Mouse (Mus musculus): ENCODE results near the gene Trpv6. TPM values are rescaled to one million over a fixed set of nuclear protein-coding genes. Genes with fewer than 3 reads are reported as not detected.

The Trpv6 gene
- polyA plus RNA-seq, 1 experiment from 2014 or later: 0.07 TPM

DNA sequence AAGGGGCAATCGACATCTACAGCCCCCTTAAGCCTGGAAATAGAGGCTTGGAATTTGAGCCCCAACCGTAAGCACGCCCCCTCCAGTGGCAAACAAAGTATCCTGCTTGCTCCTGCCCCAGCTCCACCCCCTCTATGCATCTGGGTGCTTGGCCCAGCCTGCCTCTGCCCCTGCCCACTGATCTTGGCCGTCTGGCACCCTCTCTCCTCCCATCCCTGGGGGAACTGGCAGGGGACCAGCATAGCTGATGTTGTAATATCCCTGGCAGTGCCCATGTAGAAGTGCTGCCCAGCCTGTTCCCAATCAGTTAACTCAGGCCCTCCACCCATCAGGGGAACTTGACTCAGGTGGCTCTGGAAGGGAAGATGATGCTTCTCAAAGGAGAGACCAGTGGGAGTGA is 30.0 kb downstream of the Trpv6 start:
- Histone ChIP-seq H3K27ac (ENCODE audit: low read depth, low read length) (no peak overlapping the region), H3K9me3 (ENCODE audit: control insufficient read depth, low read length) (no peaks in the 10 kb centered on the region), H3K27me3 (replicated peaks; ENCODE audit: control insufficient read depth, insufficient read depth, low read length) (peaks cover 3% of the 10 kb centered on the region), H3K4me2 (peak overlapping the region; percentile 79), H3K4me3 (ENCODE audit: low read depth, low read length) (peak overlapping the region; percentile 74), H3K4me1 (replicated peaks; ENCODE audit: control insufficient read depth, insufficient read depth, low read length) (no peaks in the 10 kb centered on the region), H3K36me3 (ENCODE audit: control insufficient read depth, insufficient read depth, low read length) (no peaks in the 10 kb centered on the region), H3K9ac (ENCODE audit: low read depth, low read length) (no peak overlapping the region)
- no peak for ATAC-seq (replicated peaks; ENCODE audit: low FRiP score)
- WGBS: 9% methylated on average over 4 of the region's 4 CpGs
- no peak for DNase-seq (ENCODE audit: low spot score)

DNA sequence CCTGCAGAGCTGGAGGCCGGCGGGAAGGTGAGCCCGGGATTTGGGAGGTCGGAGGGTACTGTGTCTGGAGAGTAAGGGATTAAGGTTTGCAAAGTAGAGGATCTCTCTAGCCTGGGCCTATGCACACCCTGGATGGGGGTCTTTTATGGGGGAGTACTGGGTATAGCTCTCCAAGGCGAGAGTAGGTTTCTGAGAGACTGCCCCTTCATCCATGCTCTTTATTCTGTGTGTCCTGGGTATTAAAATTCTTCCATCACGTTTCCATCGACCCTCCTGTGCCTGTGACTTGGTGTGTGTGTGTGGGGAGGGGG is 30.5 kb downstream of the Trpv6 start:
- ATAC-seq (replicated peaks; ENCODE audit: low FRiP score) (no peak; the same call in 1 of the 2 replicates), DNase-seq (ENCODE audit: low spot score) (no peak)
- Histone ChIP-seq H3K27me3 (replicated peaks; ENCODE audit: control insufficient read depth, insufficient read depth, low read length) (peaks cover 3% of the 10 kb centered on the region), H3K27ac (ENCODE audit: low read depth, low read length) (no peak overlapping the region), H3K36me3 (ENCODE audit: control insufficient read depth, insufficient read depth, low read length) (no peaks in the 10 kb centered on the region), H3K4me2 (peak overlapping the region; percentile 79), H3K4me3 (ENCODE audit: low read depth, low read length) (peak overlapping the region; percentile 74), H3K9me3 (ENCODE audit: control insufficient read depth, low read length) (no peaks in the 10 kb centered on the region), H3K9ac (ENCODE audit: low read depth, low read length) (peak overlapping the region; percentile 66), H3K4me1 (replicated peaks; ENCODE audit: control insufficient read depth, insufficient read depth, low read length) (no peaks in the 10 kb centered on the region)
- 8% methylated on average over 7 of the region's 7 CpGs for WGBS

DNA sequence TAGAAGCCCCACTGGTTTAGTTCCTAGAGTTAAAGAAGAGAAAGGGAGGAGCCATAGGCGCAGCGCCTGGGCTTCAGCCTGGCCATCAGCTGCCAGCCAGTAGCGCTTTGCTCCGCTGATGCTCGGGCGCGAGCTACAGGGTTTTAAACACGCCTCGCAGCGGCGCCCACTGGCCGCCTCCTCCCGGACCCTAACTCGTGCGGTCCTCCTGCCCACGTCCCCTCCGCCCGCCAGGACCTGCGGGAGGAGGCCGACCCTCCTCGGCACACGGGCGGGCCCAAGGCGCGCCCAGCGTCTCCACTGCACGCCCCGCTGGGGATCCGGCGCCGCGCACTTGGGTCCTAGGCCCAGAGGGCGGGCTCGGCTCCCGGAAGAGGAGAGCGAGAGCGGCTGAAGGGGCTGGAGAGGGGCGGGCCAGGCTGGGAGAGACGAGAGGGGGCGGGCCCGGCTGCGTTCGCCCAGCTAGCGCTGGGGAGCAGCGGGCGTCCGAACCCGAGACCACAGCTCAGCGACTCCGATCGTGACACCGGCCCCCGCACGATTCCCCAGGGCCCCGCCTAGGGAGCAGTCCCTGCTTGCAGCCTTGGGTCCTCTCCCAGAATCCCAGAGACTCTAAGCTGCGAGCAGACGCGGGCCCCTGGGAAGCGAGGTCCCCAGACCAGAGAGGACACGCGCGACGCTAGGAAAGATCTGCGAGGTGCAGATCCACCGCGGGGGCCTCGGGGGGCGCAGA is 31.0 kb downstream of the Trpv6 start, which contains the start of gene Ephb6:
Gene Ephb6, plus strand, starts transcription at position 422 of the 733 bp plus-strand sequence.
- under 1% methylated on average over 63 of the region's 68 CpGs for WGBS
- peak within 1 kb of the TSS; percentile 43; the same call in 1 of the 2 replicates for H3K27ac ChIP-seq (ENCODE audit: low read depth, low read length)

DNA sequence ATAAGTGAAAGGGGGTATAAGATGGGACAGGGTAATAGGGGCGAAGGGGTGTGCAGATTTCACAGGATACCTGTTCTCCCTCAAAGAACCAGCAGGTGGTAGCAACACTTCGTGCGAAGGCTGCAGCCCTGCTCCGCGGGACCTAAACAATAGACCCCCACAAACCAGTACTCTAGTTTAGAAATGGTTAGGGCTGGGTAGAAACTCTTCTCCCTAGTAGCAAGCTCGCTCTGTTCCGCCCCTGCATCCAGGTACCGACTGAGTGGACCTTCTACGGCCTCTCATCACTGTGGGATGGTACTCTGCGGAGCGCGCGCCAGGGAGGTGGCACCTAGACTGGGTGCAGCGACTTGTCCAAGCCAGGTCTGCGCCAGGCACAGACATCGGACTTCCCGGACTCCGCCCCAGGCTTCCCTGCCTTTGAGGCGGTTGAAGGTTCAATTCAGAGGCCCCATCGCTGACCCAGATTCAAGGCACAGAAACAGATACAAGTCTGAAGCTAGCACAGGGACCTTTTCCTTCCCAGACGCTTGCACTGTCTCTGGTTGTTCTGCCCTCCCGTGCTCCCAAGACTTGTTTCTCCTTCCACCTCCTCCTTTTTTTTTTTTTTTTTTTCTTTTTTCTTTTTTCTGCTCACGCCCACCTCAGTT is 31.7 kb downstream of the Trpv6 start:
- no peaks in the 10 kb centered on the region for H3K4me1 ChIP-seq (replicated peaks; ENCODE audit: control insufficient read depth, insufficient read depth, low read length)

More for the DNA sequence above, 31.0 kb downstream of the Trpv6 start, which contains the start of gene Ephb6:
- DNase-seq (ENCODE audit: low spot score) (peak; percentile 87), ATAC-seq (replicated peaks; ENCODE audit: low FRiP score) (peak; percentile 92)
- Histone ChIP-seq H3K36me3 (ENCODE audit: control insufficient read depth, insufficient read depth, low read length) (no peaks in the 10 kb centered on the region), H3K4me2 (peak within 1 kb of the TSS; percentile 79), H3K4me3 (ENCODE audit: low read depth, low read length) (peak within 1 kb of the TSS; percentile 74), H3K4me1 (replicated peaks; ENCODE audit: control insufficient read depth, insufficient read depth, low read length) (no peaks in the 10 kb centered on the region), H3K27me3 (replicated peaks; ENCODE audit: control insufficient read depth, insufficient read depth, low read length) (peaks cover 3% of the 10 kb centered on the region), H3K9ac (ENCODE audit: low read depth, low read length) (peak within 1 kb of the TSS; percentile 66), H3K9me3 (ENCODE audit: control insufficient read depth, low read length) (no peaks in the 10 kb centered on the region)

DNA sequence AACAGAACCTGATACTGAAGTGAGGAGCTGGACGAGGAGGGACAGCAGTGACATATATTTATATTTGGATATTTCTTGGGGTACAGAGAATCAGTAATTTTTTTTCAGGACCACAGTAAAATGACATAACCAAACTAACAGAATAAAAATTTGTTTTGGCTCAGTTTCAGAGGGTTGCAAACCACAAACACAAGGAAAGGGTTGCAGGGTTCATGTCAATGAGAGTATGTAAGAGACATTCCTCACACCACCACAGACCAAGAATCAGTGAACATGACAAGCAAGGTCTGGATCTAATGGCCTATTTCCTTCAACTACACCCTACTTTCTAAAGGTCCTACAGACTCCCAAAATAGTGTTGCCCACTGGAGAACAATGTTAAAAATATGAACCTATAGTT is 54.0 kb downstream of the Trpv6 start:
- no peak overlapping the region for H3K27ac ChIP-seq (ENCODE audit: low read depth, low read length)
- ATAC-seq (replicated peaks; ENCODE audit: low FRiP score): no peak
- H3K27me3 ChIP-seq (replicated peaks; ENCODE audit: control insufficient read depth, insufficient read depth, low read length): no peaks in the 10 kb centered on the region
- no peak overlapping the region for H3K9ac ChIP-seq (ENCODE audit: low read depth, low read length)
- no peaks in the 10 kb centered on the region for H3K36me3 ChIP-seq (ENCODE audit: control insufficient read depth, insufficient read depth, low read length)
- H3K9me3 ChIP-seq (ENCODE audit: control insufficient read depth, low read length): no peaks in the 10 kb centered on the region
- no peak overlapping the region for H3K4me2 ChIP-seq
- no peaks in the 10 kb centered on the region for H3K4me1 ChIP-seq (replicated peaks; ENCODE audit: control insufficient read depth, insufficient read depth, low read length)
- DNase-seq (ENCODE audit: low spot score): no peak
- 72% methylated on average over 1 of the region's 1 CpGs for WGBS
- H3K4me3 ChIP-seq (ENCODE audit: low read depth, low read length): no peak overlapping the region

More for the DNA sequence above, 31.7 kb downstream of the Trpv6 start:
- under 1% methylated on average over 23 of the region's 23 CpGs for WGBS
- H3K4me3 ChIP-seq (ENCODE audit: low read depth, low read length): peak overlapping the region; percentile 74
- no peak overlapping the region for H3K27ac ChIP-seq (ENCODE audit: low read depth, low read length)
- ATAC-seq (replicated peaks; ENCODE audit: low FRiP score): peak; percentile 53
- H3K27me3 ChIP-seq (replicated peaks; ENCODE audit: control insufficient read depth, insufficient read depth, low read length): peaks cover 3% of the 10 kb centered on the region
- no peaks in the 10 kb centered on the region for H3K9me3 ChIP-seq (ENCODE audit: control insufficient read depth, low read length)
- DNase-seq (ENCODE audit: low spot score): peak; percentile 74
- H3K36me3 ChIP-seq (ENCODE audit: control insufficient read depth, insufficient read depth, low read length): no peaks in the 10 kb centered on the region
- peak overlapping the region; percentile 79 for H3K4me2 ChIP-seq
- H3K9ac ChIP-seq (ENCODE audit: low read depth, low read length): peak overlapping the region; percentile 66

DNA sequence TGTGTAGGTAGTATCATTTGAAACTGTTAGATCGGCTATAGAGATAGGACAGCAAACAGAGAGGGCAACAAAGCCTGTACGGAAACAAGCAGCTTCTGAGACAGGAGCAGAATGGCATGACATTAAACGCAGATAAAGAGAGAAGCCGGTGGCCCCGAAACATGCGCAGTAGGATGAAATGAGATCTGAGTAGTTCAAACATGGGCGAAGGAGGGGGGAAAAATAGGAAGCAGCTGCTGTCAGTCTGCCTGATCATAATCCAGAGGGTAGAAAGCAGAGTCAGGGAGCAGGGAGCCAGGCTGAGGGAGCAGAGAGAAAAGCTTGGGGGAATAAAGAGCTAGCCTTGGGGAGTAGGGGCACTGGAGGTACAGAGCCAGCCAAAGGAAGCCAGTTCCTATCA is 54.9 kb downstream of the Trpv6 start:
- H3K9me3 ChIP-seq (ENCODE audit: control insufficient read depth, low read length): no peaks in the 10 kb centered on the region
- no peak overlapping the region for H3K4me3 ChIP-seq (ENCODE audit: low read depth, low read length)
- no peak for ATAC-seq (replicated peaks; ENCODE audit: low FRiP score)
- no peaks in the 10 kb centered on the region for H3K4me1 ChIP-seq (replicated peaks; ENCODE audit: control insufficient read depth, insufficient read depth, low read length)
- no peaks in the 10 kb centered on the region for H3K27me3 ChIP-seq (replicated peaks; ENCODE audit: control insufficient read depth, insufficient read depth, low read length)
- no peaks in the 10 kb centered on the region for H3K36me3 ChIP-seq (ENCODE audit: control insufficient read depth, insufficient read depth, low read length)
- no peak overlapping the region for H3K9ac ChIP-seq (ENCODE audit: low read depth, low read length)
- 73% methylated on average over 7 of the region's 7 CpGs for WGBS
- no peak overlapping the region for H3K27ac ChIP-seq (ENCODE audit: low read depth, low read length)
- no peak overlapping the region for H3K4me2 ChIP-seq
- DNase-seq (ENCODE audit: low spot score): no peak

DNA sequence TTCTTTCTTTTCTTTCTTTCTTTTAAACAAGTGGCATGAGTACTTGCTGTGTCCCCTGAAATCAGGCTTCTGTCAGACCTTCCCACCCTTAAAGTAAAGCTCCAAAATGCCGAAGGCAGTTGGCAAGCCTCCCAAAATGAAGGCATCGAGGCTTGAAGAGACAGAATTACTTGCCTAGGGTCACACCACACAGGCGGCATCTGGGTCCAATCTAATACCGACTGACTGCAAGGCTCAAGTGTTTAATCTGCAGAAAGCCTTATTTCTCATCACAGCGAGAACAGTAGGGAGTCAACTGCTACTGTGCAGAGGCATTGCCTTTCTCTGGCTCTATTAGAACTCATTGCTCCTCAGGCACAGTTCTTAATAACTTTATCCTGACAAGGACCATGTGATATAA is 58.9 kb downstream of the Trpv6 start:
- Histone ChIP-seq H3K4me2 (no peak overlapping the region), H3K4me1 (replicated peaks; ENCODE audit: control insufficient read depth, insufficient read depth, low read length) (no peaks in the 10 kb centered on the region), H3K27me3 (replicated peaks; ENCODE audit: control insufficient read depth, insufficient read depth, low read length) (no peaks in the 10 kb centered on the region), H3K27ac (ENCODE audit: low read depth, low read length) (no peak overlapping the region), H3K36me3 (ENCODE audit: control insufficient read depth, insufficient read depth, low read length) (no peaks in the 10 kb centered on the region), H3K4me3 (ENCODE audit: low read depth, low read length) (no peak overlapping the region), H3K9ac (ENCODE audit: low read depth, low read length) (no peak overlapping the region), H3K9me3 (ENCODE audit: control insufficient read depth, low read length) (no peaks in the 10 kb centered on the region)
- DNase-seq (ENCODE audit: low spot score) (no peak), ATAC-seq (replicated peaks; ENCODE audit: low FRiP score) (no peak)
- WGBS: 65% methylated on average over 5 of the region's 5 CpGs

DNA sequence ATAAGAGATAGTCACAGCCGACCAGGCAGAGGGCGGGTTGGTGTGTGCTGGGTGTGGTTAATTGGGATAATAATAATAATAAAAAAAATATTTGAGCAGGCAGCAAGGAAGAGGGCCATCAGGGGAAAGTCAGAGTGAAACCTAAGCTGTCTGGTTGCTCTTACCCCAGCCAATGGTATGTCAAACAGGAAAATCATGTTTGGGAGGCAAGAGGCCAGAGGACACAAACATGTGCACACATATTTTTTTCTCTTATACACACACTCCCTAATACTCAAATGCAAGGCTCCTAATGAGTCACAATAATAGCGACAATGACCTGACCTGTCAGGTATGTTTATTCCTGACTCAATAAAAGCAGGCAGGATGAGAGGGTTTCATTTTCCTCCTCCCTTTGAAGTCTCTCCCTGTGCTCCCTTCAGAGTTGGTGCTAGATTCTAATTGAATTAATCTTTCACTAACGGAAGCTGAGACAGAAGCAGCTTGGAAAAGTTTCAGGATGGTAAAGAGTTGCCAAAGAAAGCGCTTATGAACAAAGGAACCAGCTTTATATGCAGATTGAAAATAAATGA is 59.6 kb downstream of the Trpv6 start:
- DNase-seq (ENCODE audit: low spot score): no peak
- Histone ChIP-seq H3K27ac (ENCODE audit: low read depth, low read length) (no peak overlapping the region), H3K4me1 (replicated peaks; ENCODE audit: control insufficient read depth, insufficient read depth, low read length) (no peaks in the 10 kb centered on the region), H3K4me2 (no peak overlapping the region), H3K27me3 (replicated peaks; ENCODE audit: control insufficient read depth, insufficient read depth, low read length) (no peaks in the 10 kb centered on the region), H3K36me3 (ENCODE audit: control insufficient read depth, insufficient read depth, low read length) (no peaks in the 10 kb centered on the region), H3K4me3 (ENCODE audit: low read depth, low read length) (no peak overlapping the region), H3K9me3 (ENCODE audit: control insufficient read depth, low read length) (no peaks in the 10 kb centered on the region), H3K9ac (ENCODE audit: low read depth, low read length) (no peak overlapping the region)
- WGBS: 62% methylated on average over 5 of the region's 5 CpGs
- no peak for ATAC-seq (replicated peaks; ENCODE audit: low FRiP score)
